Mouse (Mus musculus) kidney, adult 2 months (tissue): ENCODE measurements at regions not wholly inside any gene's neighbourhood (a gene's known extent, or its start where the extent isn't known, plus 50 kb on each side); places are given as distances from the start of the nearest gene placed in this dataset.

Source experiments
- CTCF ChIP-seq: fragments of 200-500 bp; conservative IDR thresholded peaks from 2 replicates; pipeline ENCODE4 v1.5.1; 2011; ENCODE audit warnings: low read depth, mild to moderate bottlenecking, control low read depth, low read length, moderate library complexity, mixed read lengths; ENCODE audit not compliant: insufficient read depth, insufficient read length
- POLR2A ChIP-seq: fragments of 200-500 bp; IDR thresholded peaks from one replicate; pipeline ENCODE4 v1.6.1; 2011; ENCODE audit warnings: low read depth, low read length, control low read depth

DNA sequence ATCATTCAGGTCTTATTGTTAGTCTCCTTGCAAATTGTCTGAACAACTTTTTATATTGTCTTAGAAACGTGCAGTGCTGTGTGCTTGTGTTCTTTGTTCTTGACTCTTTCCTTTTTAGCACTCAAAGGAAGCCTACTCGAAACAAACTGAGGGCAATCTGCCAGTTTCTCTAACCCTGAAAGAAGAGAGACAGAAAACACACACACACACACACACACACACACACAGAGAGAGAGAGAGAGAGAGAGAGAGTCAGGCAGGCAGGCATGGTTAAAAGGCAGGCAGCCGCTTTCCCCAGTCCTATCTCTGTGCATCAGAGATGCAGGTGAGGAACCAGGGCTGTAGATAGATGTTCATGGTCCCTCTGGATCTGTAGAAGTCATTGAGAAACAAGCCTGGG is 304.0 kb upstream of the 3110018I06Rik start:
- TF ChIP-seq CTCF (no peak), POLR2A (no peak)
